31 mouse cellular contexts compared by ENCODE assay signal in genomic region chr4:131614434-131614833, GRCm38 (mm10).
"Had no signal": no experiment of that assay in that cellular context is flagged by ENCODE, and none has a peak within 500 bp of the region (broad histone marks: within the 10 kb centered on the region; RNA-seq: fewer than 3 reads in every experiment).

No protein-coding gene starts in this region.

- H3K4me2 ChIP-seq: limb, embryonic 12.5 days; limb, embryonic 13.5 days; limb, embryonic 15.5 days; liver, embryonic 11.5 days; liver, embryonic 12.5 days; liver, embryonic 13.5 days; liver, embryonic 15.5 days; lung, embryonic 14.5 days; lung, embryonic 15.5 days; midbrain, embryonic 11.5 days; midbrain, embryonic 12.5 days; midbrain, embryonic 13.5 days; midbrain, embryonic 15.5 days had no signal

- H3K36me3 ChIP-seq: limb, embryonic 10.5 days; limb, embryonic 12.5 days; limb, embryonic 13.5 days; limb, embryonic 15.5 days; liver, embryonic 12.5 days; liver, embryonic 13.5 days; liver, embryonic 15.5 days; lung, embryonic 15.5 days; midbrain, embryonic 10.5 days; midbrain, embryonic 12.5 days; midbrain, embryonic 13.5 days; midbrain, embryonic 15.5 days had no signal

- H3K9ac ChIP-seq: limb, embryonic 12.5 days; limb, embryonic 13.5 days; limb, embryonic 15.5 days; liver, embryonic 12.5 days; liver, embryonic 13.5 days; liver, embryonic 14.5 days; liver, embryonic 15.5 days; liver, postnatal 0 days; lung, embryonic 14.5 days; lung, embryonic 15.5 days; midbrain, embryonic 12.5 days; midbrain, embryonic 13.5 days; midbrain, embryonic 15.5 days had no signal

- H3K4me3 ChIP-seq: limb, embryonic 10.5 days; limb, embryonic 12.5 days; limb, embryonic 13.5 days; limb, embryonic 15.5 days; liver, embryonic 12.5 days; liver, embryonic 13.5 days; liver, embryonic 15.5 days; lung, embryonic 15.5 days; megakaryocyte, embryonic 14.5 days; midbrain, embryonic 10.5 days; midbrain, embryonic 12.5 days; midbrain, embryonic 13.5 days; midbrain, embryonic 15.5 days; myocyte had no signal

- H3K4me1 ChIP-seq: limb, embryonic 10.5 days; liver, embryonic 12.5 days; liver, embryonic 13.5 days; liver, embryonic 15.5 days; lung, embryonic 15.5 days; megakaryocyte, embryonic 14.5 days; midbrain, embryonic 10.5 days; midbrain, embryonic 12.5 days; midbrain, embryonic 13.5 days; midbrain, embryonic 15.5 days had no signal

- H3K27me3 ChIP-seq: limb, embryonic 12.5 days; limb, embryonic 13.5 days; liver, embryonic 12.5 days; liver, embryonic 13.5 days; liver, embryonic 15.5 days; lung, embryonic 15.5 days; megakaryocyte, embryonic 14.5 days; midbrain, embryonic 12.5 days; midbrain, embryonic 13.5 days; midbrain, embryonic 15.5 days had no signal

- H3K9me3 ChIP-seq: limb, embryonic 10.5 days; limb, embryonic 13.5 days; limb, embryonic 15.5 days; liver, embryonic 12.5 days; liver, embryonic 13.5 days; liver, embryonic 15.5 days; lung, embryonic 15.5 days; midbrain, embryonic 10.5 days; midbrain, embryonic 12.5 days; midbrain, embryonic 13.5 days; midbrain, embryonic 15.5 days had no signal

- H3K27ac ChIP-seq: limb, embryonic 10.5 days; limb, embryonic 12.5 days; limb, embryonic 13.5 days; limb, embryonic 15.5 days; liver, embryonic 12.5 days; liver, embryonic 13.5 days; liver, embryonic 14.5 days; liver, embryonic 15.5 days; lung, embryonic 15.5 days; macrophage; midbrain, embryonic 10.5 days; midbrain, embryonic 12.5 days; midbrain, embryonic 13.5 days; midbrain, embryonic 15.5 days had no signal

- DNase-seq: left cerebral cortex, postnatal 4 days; liver; liver, embryonic 13.5 days; liver, postnatal 0 days; lung, adult 18-20 months; lung, adult 2 months; lung, embryonic 14.5 days; lung, postnatal 10 days; lung, postnatal 14 days; lung, postnatal 36 days; lung, postnatal 4 days; midbrain, embryonic 14.5 days had no signal

- ATAC-seq: liver, embryonic 12.5 days; liver, postnatal 0 days; lung, postnatal 0 days; midbrain, embryonic 13.5 days; midbrain, embryonic 15.5 days; midbrain, embryonic 16.5 days had no signal
